Mouse (Mus musculus) hindlimb bud, embryonic 11.5 days (tissue): Measurements from ENCODE around the gene Tle6.
A peak's percentile ranks its signal among the peaks of the same experiment; 100 is the strongest.
"Not testable (repeated sequence)": the region's sequence is repeated elsewhere in the genome, so short reads cannot be mapped to it uniquely, and the experiment has no call there.

Experiments
- DNase-seq: peaks from one replicate; pipeline ENCODE4 v3.0.0-alpha.2; 2012; ENCODE audit warnings: low read depth, low spot score; ENCODE audit errors: extremely low spot score

Tle6 gene

DNA sequence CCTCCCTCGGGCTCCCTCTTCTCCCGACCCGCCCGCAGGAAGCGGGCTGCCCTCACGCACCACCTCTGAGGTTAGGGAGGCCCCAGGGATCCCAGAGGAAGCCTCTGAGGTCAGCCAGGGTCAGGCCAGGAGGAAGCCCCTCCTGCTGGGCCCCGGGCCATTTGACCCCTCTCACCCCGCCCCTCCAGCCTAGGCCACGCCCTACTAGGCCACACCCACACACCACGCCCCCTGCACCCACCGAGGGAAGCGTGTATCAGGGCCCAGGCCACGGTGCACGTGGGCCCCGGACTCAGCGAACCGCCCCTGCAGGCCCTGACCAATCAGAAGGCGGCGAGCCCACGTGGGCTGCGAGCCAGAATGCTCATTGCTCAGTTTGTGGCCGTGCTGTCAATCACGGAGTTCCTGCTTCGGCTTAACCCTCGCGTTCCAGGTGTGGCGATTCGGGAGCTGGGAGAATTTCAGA, at the start of gene Tle6:
Tle6 (minus strand) TSS at position 336 of the 466 bp plus-strand sequence.
- peak; percentile 90 for DNase-seq

DNA sequence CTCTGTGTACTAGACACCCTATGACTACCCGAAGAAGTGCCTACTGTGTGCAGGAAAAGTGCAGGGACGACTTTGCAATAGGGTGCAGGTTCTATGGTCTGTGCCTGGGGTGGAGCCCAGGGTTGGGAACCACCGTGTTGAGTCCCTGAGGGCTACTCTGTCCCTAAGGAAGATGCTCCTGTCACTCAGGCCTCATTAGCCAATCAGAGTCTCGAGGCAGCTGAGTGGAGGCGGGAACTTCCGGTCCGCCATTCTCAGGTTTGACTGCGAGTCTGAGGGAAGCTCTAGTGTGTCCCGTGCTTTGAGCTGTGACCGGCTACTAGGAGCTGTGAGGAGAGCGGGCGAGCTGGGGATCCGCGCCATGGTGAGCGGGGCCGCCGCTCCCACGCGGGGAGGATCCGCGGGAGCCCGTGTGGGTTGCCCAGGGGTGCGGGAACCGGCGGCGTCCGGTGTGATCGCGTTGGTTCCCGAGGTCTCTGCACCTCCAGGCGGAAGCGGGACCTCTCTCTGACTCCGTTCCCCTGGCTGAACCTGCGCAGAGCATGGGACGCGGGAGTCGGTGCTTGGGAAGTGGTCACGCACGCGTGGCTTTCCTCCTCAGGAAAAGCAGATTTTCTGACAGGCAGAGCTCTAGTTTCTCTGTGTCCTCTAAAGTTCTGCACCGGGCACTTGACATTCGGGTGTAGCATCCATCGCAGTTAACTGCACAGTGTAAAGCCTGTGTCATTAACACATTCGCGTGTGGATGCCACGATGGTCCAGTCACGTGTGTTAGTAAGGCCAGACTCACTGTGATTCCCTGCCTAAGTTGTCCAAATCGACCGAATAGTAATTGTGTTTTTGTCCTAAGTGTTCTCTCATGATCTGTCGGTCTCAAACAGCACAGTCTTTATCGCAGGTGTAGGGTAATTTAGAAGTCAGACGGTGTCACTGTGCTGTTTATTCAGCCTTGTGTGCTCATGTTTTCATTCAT, 48.2 kb upstream of the Tle6 start, which contains the start of gene Gm10778:
Gm10778 (plus strand) TSS at position 257 of the 973 bp plus-strand sequence.
- peak; percentile 80 for DNase-seq

DNA sequence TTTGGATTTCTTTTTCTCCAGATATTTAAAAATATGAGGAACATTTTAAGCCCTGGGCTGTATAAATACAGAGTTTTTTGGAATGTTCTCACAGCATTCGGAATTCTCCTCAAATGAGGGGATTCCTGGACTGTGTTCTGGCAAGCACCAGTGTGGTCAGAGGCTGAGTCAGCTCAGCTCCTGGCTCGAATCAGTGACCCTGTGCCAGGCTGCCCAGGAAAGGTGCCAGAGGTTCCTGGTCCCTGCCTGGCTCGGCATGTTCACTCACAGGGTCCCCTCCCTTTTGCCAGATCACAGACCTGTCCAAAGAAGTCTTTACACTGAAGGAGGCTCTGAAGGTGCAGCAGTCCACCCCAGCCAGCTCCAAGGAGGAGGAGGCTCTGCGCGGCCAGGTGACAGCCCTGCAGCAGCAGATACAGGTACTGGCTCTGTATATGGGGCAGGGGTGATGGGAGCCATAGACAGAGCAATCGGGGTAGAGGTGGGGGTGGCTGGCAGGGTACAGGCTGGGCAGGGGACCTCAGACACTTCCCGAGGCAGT, 45.2 kb upstream of the Tle6 start:
- no peak for DNase-seq

DNA sequence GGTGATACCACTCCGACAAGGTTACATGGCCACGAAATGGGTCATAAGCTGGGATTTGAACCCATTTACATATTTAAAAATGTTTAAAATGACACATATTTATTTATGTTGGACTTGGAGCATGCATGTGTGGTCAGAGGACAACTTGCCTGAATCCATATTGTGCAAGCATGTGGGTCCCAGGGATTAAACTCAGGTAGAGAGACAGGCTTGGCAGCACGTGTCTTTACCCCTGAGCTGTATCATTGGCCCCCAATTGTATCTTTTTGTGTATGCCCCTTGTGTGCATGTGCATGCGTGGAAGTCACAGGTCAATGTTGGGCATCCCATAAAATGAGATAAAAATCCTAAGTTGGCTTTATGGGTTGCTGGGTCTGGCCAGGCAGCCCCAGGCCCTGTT, 44.5 kb upstream of the Tle6 start:
- DNase-seq: no peak

DNA sequence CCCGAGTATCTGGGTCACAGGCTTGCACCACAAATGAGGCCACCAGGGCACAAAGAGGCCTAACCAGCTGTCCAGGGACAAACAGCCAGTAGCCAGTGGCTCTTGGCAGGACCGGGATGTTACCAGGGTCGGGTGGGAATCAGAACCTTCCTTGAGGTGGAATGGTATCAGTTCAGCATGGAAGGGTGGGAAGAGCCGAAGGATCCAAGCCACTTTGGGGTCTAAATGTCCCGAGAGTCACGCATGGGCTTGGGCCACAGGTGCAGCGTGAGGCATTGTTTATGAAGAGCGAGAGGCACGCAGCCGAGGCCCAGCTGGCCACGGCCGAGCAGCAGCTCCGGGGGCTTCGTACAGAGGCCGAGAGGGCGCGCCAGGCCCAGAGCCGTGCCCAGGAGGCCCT, 43.8 kb upstream of the Tle6 start:
- DNase-seq: no peak

DNA sequence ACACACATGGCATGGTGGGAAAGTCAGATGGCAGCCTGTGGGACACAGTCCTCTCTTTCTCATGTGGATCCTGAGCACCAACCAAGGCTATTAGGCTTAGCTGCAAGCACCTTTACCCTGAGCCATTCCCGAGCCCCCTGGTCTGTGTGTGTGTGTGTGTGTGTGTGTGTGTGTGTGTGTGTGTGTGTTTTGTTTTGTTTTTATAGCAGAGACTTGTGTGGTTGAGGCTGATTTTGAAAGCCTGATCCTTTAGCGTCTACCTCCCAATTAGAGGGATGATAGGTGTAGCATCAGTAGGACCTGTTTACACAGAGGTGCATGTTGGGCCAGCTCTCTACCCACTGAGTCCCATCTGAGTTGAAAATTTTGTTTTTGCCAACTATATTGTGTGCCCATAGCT, 43.3 kb upstream of the Tle6 start:
- no peak for DNase-seq

DNA sequence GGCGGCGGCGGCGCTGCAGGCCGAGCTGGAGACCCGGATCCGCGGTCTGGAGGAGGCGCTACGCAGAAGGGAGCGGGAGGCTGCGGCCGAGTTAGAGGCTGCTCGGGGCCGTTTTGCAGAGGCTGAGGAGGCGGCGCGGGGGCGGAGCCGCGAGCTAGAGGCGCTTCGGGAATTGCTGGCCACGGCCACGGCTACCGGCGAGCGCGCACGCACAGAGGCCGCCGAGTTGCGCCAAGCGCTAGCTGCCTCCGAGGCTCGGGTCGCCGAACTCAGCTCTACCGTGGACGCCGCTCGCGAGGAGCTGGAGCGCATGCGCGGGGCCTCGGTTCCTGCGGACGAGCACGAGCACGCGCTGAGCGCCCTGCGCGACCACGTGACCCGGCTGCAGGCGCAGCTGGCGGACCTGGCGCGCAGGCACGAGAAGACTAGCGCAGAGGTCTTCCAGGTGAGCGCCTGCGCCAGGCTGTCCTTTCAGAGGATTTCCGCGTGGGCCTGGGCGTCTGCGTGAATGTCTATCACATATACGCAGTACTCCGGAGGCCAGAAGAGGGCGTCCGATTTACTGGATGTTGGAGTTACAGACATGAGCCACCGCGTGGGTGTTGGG, 42.7 kb upstream of the Tle6 start:
- DNase-seq: peak; percentile 85

DNA sequence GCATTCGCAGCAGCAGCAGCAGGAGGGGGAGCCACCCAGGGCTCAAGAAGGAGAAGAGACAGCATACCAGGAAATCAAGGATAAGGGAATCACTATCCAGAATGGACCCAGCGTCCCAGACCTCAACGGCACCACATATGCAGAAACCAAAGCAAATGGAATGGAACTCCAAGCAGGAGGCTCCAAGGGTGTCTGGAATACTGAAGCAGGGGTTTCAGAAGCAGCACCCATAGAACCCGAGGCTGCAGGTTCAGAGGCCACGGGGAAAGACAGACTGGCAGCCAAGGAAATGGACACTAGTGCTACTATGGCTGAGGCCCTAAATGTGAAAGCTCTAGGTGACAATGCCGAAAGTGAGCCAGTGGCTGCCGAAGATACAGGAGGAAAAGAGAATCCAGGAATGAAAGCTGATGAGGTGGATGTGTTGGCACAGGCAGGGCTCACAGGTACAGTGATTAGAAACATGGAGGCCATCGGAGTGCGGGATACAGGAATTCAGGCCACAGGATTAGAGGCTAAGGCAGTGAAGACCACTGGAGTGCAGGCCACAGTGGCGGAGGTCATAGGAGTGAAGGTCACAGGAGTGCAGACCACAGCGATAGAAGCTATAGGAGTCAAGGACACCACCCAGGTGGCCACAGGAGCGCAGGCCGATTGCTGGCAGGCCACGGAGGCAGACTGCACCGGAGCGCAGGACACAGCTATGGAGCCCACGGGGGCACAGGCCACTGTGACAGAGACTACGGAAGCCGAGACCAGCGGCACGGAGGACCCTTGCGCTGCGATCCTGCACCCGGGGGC, 42.0 kb upstream of the Tle6 start:
- DNase-seq: no peak

DNA sequence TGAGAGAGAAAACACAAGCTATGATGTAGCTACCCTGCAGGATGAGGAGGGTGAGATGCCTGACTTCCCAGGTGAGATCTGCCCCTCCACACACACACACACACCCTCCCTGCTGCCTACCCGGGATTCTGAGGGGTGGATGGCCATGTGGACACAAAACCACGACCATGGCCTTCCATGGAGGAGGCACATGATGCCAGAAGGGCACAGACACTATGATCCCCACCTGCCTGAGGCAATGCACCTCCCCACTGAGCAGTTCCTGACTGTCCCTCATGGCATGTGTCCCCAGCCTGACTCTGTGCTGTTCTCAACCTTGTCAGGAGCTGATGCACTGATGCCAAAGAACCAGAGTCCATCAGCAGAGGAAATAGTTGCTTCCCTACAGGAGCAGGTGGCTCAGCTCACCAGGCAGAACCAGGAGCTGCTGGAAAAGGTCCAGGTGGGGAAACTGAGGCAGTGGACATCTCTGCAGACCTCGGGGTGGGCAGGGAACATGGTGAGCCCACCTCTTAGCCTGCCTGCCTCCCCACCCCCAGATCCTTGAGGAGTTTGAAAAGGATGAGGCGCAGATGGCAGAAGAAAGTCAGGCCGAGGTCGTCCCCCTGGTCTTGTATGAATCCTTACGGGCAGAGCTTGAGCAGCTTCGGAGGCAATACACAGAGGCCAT, 41.2 kb upstream of the Tle6 start:
- no peak for DNase-seq

DNA sequence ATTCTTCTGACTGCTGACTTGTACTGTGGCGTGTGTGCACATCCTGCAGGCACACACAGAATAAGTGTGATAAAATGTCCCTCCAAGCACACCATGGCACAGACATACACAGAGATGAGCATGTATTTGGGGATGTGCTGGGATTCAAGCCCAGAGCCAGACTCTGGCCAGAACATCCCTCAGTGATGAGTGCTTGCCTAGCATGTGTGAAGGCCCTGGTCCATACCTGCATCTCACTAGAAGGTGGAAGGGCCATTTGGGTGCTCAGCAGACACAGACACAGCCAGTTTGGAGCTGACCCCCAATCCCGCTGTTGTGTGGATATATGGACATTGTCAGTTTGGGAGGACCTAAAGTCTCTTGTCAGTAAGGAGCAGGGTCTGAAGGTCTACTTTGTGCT, 40.7 kb upstream of the Tle6 start:
- DNase-seq: no peak

DNA sequence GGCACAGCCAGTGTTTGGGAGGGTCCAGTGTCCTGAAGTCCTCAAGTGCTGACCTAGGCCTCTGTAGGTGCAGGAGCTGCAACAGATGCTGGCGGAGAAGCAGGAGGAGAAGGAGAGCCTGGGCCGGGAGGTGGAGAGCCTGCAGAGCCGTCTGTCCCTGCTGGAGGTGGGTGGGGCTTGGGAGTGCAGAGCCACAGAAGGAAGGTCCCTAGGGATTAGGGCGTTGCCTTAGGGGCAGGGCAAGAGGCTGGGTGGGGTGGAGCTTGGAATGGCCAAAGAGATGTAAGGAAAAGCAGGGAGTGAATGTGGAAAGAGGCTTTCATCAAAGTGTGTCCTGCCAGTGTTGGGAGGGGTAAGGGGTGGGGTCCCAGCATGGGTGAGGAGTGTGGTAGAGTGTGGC, 40.0 kb upstream of the Tle6 start:
- DNase-seq: not testable (repeated sequence)

DNA sequence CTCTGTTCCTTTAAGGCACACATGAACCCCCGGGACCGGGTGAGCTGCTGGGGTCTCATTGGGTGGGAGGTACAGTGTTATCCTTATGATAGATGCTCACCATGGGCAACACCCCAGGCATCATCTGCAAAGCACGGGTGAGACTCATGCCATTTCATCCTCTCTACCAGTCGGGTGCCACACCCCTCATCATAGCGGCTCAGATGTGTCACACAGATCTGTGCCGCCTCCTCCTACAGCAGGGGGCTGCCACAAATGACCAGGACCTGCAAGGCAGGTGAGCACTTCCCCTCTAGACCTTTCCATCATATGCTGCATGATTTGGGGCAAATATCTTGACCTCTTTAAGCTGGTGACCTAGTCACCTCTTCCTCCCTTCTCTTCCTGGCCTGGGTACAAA, 37.2 kb upstream of the Tle6 start:
- no peak for DNase-seq

DNA sequence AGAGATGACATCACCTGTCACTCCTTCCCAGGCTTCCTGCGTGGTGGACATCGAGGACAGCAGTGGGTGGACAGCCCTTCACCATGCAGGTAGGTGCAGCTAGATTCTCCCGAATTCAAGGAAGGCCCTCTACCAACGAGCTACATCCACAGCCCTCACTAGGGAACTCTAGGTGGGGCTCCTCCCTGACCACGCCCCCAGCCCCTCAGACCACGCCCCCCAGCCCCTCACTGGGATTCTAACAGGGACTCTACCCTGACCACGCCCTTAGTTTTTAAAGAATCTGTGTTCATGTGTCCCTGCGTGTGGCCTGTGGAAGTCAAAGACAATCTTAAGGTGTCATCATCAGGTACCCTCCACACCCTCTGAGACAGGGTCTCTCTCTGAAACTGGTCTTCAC, 35.5 kb upstream of the Tle6 start:
- DNase-seq: no peak

DNA sequence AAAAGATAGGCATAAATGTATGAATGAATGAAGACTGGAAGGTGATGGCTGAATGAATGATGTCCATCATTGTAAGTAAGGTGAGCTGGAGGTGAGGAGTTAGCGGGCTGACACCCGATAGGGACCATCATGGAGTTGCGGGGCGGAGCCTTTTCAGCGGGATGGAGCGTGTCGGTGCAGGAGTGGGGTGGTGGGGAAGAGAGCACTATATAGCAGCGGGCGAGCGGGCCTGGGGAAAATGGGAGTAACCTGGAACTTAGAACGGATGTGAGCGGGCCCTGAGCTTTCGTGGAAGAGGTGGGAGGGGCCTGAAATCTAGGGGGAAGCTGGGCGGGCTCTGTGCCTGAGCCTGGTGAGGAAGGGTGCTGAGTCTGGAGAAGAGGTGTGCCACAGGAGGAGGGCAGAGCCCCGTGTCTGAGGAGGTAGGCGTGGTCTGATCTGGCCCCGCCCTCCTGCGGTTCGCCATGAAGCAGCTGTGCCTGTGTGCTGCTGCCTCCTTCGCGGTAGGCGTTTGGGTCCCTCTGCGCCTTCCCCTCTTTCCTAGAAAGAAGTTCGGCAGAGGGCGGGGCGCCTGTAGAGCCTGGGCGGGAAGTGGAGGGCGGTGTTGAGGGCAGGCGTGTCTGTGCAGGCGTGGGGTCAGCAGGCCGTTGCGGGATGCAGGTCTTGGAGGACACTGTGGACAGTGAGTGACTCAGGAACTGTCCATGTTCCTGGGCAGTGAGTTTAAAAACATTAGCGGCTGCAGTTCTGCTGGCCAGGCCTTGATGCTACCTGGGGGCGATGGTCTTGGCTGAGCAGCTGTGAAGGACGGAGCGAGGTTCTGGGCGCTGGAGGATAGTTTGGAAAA, 32.6 kb upstream of the Tle6 start:
- DNase-seq: peak; percentile 58

DNA sequence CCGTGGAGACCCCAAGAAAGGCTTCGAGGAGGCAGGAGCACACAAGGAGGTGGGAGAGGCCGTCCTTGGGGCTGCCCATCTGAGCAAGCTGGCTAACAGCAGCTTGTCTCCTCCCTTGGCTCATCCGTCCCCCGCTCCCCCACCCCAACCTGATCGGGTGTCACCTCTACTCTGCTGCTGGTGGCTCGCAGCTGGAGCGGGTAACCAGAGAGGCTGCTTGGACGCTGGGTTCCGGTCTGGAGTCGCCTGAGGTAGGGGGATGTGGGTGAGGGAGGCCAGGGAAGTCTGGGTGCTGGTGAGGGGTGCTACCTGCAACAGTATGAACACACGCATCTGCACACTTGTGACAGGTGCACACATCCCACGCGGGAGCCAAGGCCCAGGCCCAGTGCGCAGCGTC, 27.5 kb upstream of the Tle6 start, which contains the start of gene Ankrd24:
Ankrd24 (plus strand) TSS at position 151 of the 400 bp plus-strand sequence.
- no peak for DNase-seq

DNA sequence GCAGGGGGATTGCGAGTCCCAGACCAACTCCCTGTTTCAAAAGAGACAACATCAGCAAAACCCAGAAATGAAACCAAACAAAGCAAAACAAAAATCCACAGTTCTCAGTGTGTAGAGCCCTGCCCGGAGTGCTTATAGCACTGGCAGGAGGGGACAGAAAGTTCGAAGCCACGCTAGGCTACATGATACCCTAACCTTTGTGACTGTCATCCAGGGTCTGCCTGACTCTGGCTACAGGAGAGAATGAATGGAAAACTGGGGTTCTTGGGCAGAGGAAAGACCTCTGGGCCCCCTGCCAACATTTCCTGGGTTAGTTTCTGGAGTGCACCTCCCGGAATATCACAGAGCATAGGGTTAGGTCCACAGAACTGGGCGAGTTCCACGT, 27.0 kb upstream of the Tle6 start:
- no peak for DNase-seq

DNA sequence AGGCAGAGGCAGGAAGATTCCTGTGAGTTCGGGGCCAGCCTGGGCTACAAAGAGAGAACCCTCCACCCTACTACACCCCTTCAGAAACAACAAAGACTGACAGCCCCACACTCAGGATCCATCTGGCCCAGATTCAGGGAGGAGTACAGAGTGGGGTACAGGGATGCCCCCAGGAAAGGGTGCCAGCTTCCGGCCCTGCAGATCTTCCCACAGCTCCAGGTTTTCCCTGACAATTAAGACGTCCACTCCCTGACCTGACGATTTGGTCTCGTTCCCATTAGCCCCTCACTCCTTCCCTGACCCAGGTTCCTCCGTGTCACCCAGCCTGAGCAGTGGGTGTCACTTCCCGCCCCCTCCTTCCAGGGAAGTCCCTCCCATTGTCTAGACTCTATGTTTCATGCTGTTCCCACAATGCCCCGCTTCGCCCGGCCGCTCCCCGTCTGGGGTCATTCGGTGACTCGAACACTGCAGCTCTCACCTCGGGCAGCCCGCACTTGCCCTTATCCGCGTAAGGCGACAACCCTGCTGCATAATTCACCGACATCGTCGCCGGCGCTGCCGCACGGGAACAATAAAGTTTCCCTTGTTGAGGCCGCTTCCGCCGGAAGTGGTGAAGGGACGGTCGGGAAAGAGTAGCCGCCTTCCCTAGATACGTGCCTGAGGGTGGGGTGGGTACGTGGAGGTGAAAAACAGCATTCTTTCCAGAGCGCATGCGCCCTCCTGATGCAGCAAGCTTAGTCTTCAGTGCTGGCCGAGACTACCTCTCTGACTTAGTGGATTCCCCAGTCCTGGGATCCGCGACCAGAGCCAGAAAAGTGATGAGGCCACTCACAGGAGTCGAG, 26.3 kb upstream of the Tle6 start, which contains the start of gene Sirt6:
Sirt6 (minus strand) TSS at position 804 of the 842 bp plus-strand sequence.
- DNase-seq: peak; percentile 81
